Mouse (Mus musculus) spleen, adult 2 months (tissue): ENCODE measurements around the gene Npas3.

Source experiments
- CTCF ChIP-seq: fragments of 200-500 bp; IDR thresholded peaks from 2 replicates; pipeline ENCODE4 v1.5.1; 2011; ENCODE audit warnings: mild to moderate bottlenecking, inconsistent platforms; ENCODE audit not compliant: insufficient read depth, insufficient read length, insufficient replicate concordance; ENCODE audit errors: extremely low read depth
- POLR2A ChIP-seq: fragments of 200-500 bp; IDR thresholded peaks from 2 replicates; pipeline ENCODE4 v1.6.1; 2011; ENCODE audit warnings: low read depth, low read length, inconsistent platforms

DNA sequence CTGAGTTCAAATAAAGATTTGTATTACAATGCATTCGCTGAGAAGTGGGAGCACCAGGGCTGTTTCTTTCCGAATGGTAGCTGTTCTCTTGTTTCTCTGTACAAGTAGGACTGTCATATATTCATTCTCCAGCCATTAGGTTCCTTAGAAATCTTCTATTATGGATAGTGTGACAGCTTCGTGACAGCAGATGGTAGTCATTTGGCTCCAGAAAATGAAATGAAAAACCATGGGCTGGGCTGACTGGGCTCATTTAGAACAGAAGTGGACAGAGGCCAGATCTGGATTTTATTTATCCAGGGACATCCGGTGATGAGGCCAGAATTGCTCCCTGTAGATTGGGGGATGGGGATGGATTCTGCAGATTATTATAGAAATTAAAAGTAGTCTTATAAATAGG lies 621.5 kb downstream of the Npas3 start:
- TF ChIP-seq CTCF, result no peak
- TF ChIP-seq POLR2A, result no peak
